Mouse (Mus musculus) heart, postnatal 0 days (tissue): ENCODE data around the gene Gm48552.
A peak's percentile ranks its signal among the peaks of the same experiment; 100 is the strongest.

Experiments
- CTCF ChIP-seq: IDR thresholded peaks from 2 replicates; pipeline ENCODE4 v1.5.1; 2016; ENCODE audit warnings: antibody characterized with exemption, control low read depth, low read depth
- EP300 ChIP-seq: IDR thresholded peaks from 2 replicates; pipeline ENCODE4 v1.6.1; 2016; ENCODE audit warnings: antibody characterized with exemption, low read depth

DNA sequence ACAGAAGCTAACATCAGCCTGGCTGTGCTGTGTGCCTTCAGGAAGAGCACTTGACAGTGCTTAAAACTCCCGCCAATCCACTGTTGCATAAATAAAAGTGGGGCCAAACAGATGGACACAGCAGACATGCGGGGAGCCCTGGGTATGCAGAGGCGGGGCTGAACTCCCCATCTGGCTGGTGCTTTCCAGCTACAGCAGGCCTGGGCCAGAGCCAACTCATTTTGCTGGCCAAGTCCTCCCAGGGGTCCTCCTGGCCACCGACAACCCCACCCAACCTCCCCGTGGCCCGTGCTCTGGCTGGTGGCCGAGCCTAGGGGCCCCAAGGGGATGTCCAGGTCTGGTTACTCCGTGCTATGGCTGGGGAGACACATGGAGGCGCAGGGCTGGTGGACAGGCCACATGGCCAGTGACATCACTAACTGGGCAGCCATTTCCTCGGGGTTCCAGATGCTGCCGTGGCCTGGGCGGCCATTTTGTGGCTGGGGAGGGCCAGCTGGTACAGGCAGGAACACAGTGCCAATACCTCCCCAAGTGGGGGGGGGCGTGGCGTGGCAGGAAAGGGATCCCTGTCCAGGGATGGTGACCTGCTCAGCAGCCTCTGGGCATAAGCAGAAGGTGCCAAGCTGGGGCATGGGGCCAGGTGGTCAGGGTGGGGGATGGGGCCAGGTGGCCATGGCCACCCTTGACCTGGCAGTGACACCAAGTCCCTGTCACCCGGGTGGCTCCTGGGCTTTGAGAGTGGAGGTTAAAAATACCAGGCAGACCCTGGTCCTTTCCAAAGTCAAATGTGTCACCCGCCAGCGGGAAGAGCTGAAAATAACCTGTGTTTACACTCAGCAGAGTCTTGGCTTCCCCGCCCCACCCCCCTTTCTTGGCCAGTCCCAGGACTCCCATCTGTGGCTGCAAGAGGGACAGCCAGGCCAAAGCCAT lies 22.9 kb downstream of the Gm48552 start:
- no peak for TF ChIP-seq CTCF
- peak; percentile 87 for TF ChIP-seq EP300
